Mouse (Mus musculus) spleen, postnatal 10 days (tissue): ENCODE measurements around the gene Rtp2.

Source experiments
- DNase-seq, 2 experiments: peaks; one replicate each; pipeline ENCODE4 v3.0.0; 2021 to 2022; ENCODE audit warnings: low spot score in 2 of 2

The Rtp2 gene

GRCm38 (mm10) chr16:23890636-23891035 is 41.6 kb downstream of the Rtp2 start, which contains the start of gene Sst:
Sst (minus strand) TSS chr16:23890958.
- no peak for DNase-seq

- no peak for DNase-seq
Measured at GRCm38 (mm10) chr16:23890151-23890550, 42.0 kb downstream of the Rtp2 start.

- no peak for DNase-seq
Measured at GRCm38 (mm10) chr16:23887910-23888579, 44.1 kb downstream of the Rtp2 start.

GRCm38 (mm10) chr16:23885098-23885497 is 47.1 kb downstream of the Rtp2 start:
- no peak for DNase-seq
